Mouse (Mus musculus) limb, embryonic 15.5 days (tissue): ENCODE measurements at regions not wholly inside any gene's neighbourhood (a gene's known extent, or its start where the extent isn't known, plus 50 kb on each side); places are given as distances from the start of the nearest gene placed in this dataset.

Source experiments
- ATAC-seq: fragments of 200-750 bp; cut with Nextera tagmentation; 2 replicates; pipeline ENCODE4 v1.8.0; 2017; ENCODE audit warnings: low read depth, moderate TSS enrichment; ENCODE audit not compliant: insufficient number of reproducible peaks, low FRiP score, low TSS enrichment
- H3K27ac ChIP-seq: fragments of 300-500 bp; sonication (generic); 2 replicates; pipeline ENCODE4 v1.5.1; 2015; ENCODE audit warnings: moderate library complexity, mild to moderate bottlenecking, inconsistent platforms
- H3K27me3 ChIP-seq: fragments of 300-500 bp; sonication (generic); 2 replicates; pipeline ENCODE4 v1.6.1; 2015; ENCODE audit warnings: inconsistent platforms
- H3K36me3 ChIP-seq: fragments of 300-500 bp; sonication (generic); 2 replicates; pipeline ENCODE4 v1.6.1; 2015; ENCODE audit warnings: inconsistent platforms
- H3K4me1 ChIP-seq: fragments of 300-500 bp; sonication (generic); 2 replicates; pipeline ENCODE4 v1.6.1; 2015; ENCODE audit warnings: inconsistent platforms
- H3K4me2 ChIP-seq: fragments of 300-500 bp; sonication (generic); 2 replicates; pipeline ENCODE4 v1.6.1; 2015; ENCODE audit warnings: mild to moderate bottlenecking, inconsistent platforms
- H3K4me3 ChIP-seq: fragments of 300-500 bp; sonication (generic); 2 replicates; pipeline ENCODE4 v1.5.1; 2015; ENCODE audit warnings: mild to moderate bottlenecking, inconsistent platforms
- H3K9ac ChIP-seq: fragments of 300-500 bp; sonication (generic); 2 replicates; pipeline ENCODE4 v1.6.1; 2015; ENCODE audit warnings: inconsistent platforms
- H3K9me3 ChIP-seq: fragments of 300-500 bp; sonication (generic); 2 replicates; pipeline ENCODE4 v1.6.1; 2016; ENCODE audit warnings: inconsistent platforms
- WGBS: fragments of 180-500 bp; shearing (Covaris S2); methylation state at CpG from one replicate; pipeline ENCODE4 v1.1.7; 2015; 5-methylcytosine and 5-hydroxymethylcytosine counted together

- Histone ChIP-seq H3K36me3 (no peaks in the 10 kb centered on the region), H3K4me1 (no peaks in the 10 kb centered on the region), H3K27ac (no peak overlapping the region), H3K9ac (no peak overlapping the region), H3K4me3 (no peak overlapping the region), H3K4me2 (no peak overlapping the region), H3K9me3 (no peaks in the 10 kb centered on the region), H3K27me3 (no peaks in the 10 kb centered on the region)
- WGBS = 73% methylated on average over 4 of the region's 4 CpGs
- no peak for ATAC-seq
Observed at GRCm38 (mm10) chr2:17840941-17841498, 109.8 kb upstream of the Nebl start.

DNA sequence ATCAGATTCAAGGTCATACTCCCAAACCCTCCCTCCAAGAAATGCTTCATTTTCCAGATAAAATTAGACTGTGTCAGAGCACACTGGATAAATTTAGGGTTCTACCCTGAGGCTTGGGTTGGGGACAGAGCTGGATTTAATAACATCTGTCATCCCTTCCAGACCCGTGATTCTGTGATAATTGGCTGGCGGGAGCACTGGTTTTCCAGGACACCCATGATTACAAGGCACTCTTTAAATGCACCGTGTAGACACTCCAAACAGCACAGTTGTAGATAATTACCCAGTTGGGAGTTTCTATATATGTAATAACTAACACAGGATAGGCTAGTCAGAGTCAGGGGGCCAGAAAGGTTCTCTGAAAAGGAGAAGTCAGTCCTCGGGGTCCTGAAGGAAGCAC is 108.4 kb upstream of the Nebl start:
- WGBS = 45% methylated on average over 4 of the region's 4 CpGs
- Histone ChIP-seq H3K9ac (no peak overlapping the region), H3K4me1 (no peaks in the 10 kb centered on the region), H3K4me2 (no peak overlapping the region), H3K9me3 (no peaks in the 10 kb centered on the region), H3K27me3 (no peaks in the 10 kb centered on the region), H3K36me3 (no peaks in the 10 kb centered on the region), H3K4me3 (no peak overlapping the region), H3K27ac (no peak overlapping the region)
- no peak for ATAC-seq

- Histone ChIP-seq H3K27ac (no peak overlapping the region), H3K4me1 (no peaks in the 10 kb centered on the region), H3K36me3 (no peaks in the 10 kb centered on the region), H3K9me3 (no peaks in the 10 kb centered on the region), H3K4me2 (no peak overlapping the region), H3K9ac (no peak overlapping the region), H3K27me3 (no peaks in the 10 kb centered on the region), H3K4me3 (no peak overlapping the region)
- ATAC-seq = no peak
- 89% methylated on average over 20 of the region's 20 CpGs for WGBS
Observed at GRCm38 (mm10) chr2:17838859-17839581, 107.8 kb upstream of the Nebl start.

- H3K27me3 ChIP-seq = no peaks in the 10 kb centered on the region
- ATAC-seq = no peak
- H3K9ac ChIP-seq = no peak overlapping the region
- WGBS = 81% methylated on average over 7 of the region's 7 CpGs
- H3K27ac ChIP-seq = no peak overlapping the region
- H3K9me3 ChIP-seq = no peaks in the 10 kb centered on the region
- no peaks in the 10 kb centered on the region for H3K4me1 ChIP-seq
- no peaks in the 10 kb centered on the region for H3K36me3 ChIP-seq
- no peak overlapping the region for H3K4me3 ChIP-seq
- no peak overlapping the region for H3K4me2 ChIP-seq
Observed at GRCm38 (mm10) chr2:17838381-17838680, 107.1 kb upstream of the Nebl start.

- H3K9me3 ChIP-seq = no peaks in the 10 kb centered on the region
- no peaks in the 10 kb centered on the region for H3K4me1 ChIP-seq
- H3K36me3 ChIP-seq = no peaks in the 10 kb centered on the region
- no peak overlapping the region for H3K4me2 ChIP-seq
- no peaks in the 10 kb centered on the region for H3K27me3 ChIP-seq
- ATAC-seq = no peak
- no peak overlapping the region for H3K9ac ChIP-seq
- WGBS = 61% methylated on average over 14 of the region's 14 CpGs
- no peak overlapping the region for H3K27ac ChIP-seq
- no peak overlapping the region for H3K4me3 ChIP-seq
Observed at GRCm38 (mm10) chr2:17837541-17838380, 106.5 kb upstream of the Nebl start.

- Histone ChIP-seq H3K27ac (no peak overlapping the region), H3K36me3 (no peaks in the 10 kb centered on the region), H3K9me3 (no peaks in the 10 kb centered on the region), H3K4me3 (no peak overlapping the region), H3K4me2 (no peak overlapping the region), H3K9ac (no peak overlapping the region), H3K27me3 (no peaks in the 10 kb centered on the region), H3K4me1 (no peaks in the 10 kb centered on the region)
- WGBS = 77% methylated on average over 3 of the region's 3 CpGs
- no peak for ATAC-seq
Observed at GRCm38 (mm10) chr2:17832726-17833125, 101.5 kb upstream of the Nebl start.

DNA sequence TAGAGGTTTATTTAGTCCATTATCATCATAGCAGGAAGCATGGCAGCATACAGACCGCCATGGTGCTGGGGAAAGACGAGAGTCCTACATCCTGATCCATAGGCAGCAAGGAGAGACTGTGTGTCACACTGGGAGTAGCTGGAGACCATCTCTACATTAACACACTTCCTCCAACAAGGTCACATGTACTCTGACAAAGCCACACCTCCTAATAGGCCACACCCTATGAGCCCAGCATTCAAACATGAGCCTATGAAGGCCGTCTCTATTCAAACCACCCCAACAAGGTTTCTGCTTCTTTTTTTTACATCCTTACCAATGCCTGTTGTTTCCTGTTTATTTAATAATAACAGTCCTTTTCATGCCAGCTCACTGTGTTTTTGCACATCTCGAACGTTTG is 99.0 kb upstream of the Nebl start:
- Histone ChIP-seq H3K4me1 (no peaks in the 10 kb centered on the region), H3K27ac (no peak overlapping the region), H3K27me3 (no peaks in the 10 kb centered on the region), H3K36me3 (no peaks in the 10 kb centered on the region), H3K4me3 (no peak overlapping the region), H3K9ac (no peak overlapping the region), H3K4me2 (no peak overlapping the region), H3K9me3 (no peaks in the 10 kb centered on the region)
- WGBS = 82% methylated on average over 5 of the region's 5 CpGs
- ATAC-seq = no peak

GRCm38 (mm10) chr2:17825271-17825670 is 94.0 kb upstream of the Nebl start:
- Histone ChIP-seq H3K4me3 (no peak overlapping the region), H3K36me3 (no peaks in the 10 kb centered on the region), H3K27ac (no peak overlapping the region), H3K9ac (no peak overlapping the region), H3K9me3 (no peaks in the 10 kb centered on the region), H3K4me1 (no peaks in the 10 kb centered on the region), H3K27me3 (no peaks in the 10 kb centered on the region), H3K4me2 (no peak overlapping the region)
- ATAC-seq = no peak
- WGBS = 76% methylated on average over 2 of the region's 2 CpGs

- no peaks in the 10 kb centered on the region for H3K4me1 ChIP-seq
- ATAC-seq = no peak
- no peaks in the 10 kb centered on the region for H3K36me3 ChIP-seq
- no peak overlapping the region for H3K4me3 ChIP-seq
- H3K27me3 ChIP-seq = no peaks in the 10 kb centered on the region
- no peaks in the 10 kb centered on the region for H3K9me3 ChIP-seq
- 89% methylated on average over 5 of the region's 5 CpGs for WGBS
- no peak overlapping the region for H3K4me2 ChIP-seq
- H3K9ac ChIP-seq = no peak overlapping the region
- H3K27ac ChIP-seq = no peak overlapping the region
Observed at GRCm38 (mm10) chr2:17824176-17824575, 92.9 kb upstream of the Nebl start.

GRCm38 (mm10) chr2:17822621-17823006 is 91.3 kb upstream of the Nebl start:
- H3K27me3 ChIP-seq = no peaks in the 10 kb centered on the region
- H3K9me3 ChIP-seq = no peaks in the 10 kb centered on the region
- H3K36me3 ChIP-seq = no peaks in the 10 kb centered on the region
- H3K4me1 ChIP-seq = no peaks in the 10 kb centered on the region
- H3K9ac ChIP-seq = no peak overlapping the region
- H3K4me3 ChIP-seq = no peak overlapping the region
- H3K4me2 ChIP-seq = no peak overlapping the region
- ATAC-seq = no peak
- H3K27ac ChIP-seq = no peak overlapping the region
- WGBS = 85% methylated on average over 4 of the region's 4 CpGs

- no peak overlapping the region for H3K4me3 ChIP-seq
- no peaks in the 10 kb centered on the region for H3K27me3 ChIP-seq
- H3K9ac ChIP-seq = no peak overlapping the region
- H3K9me3 ChIP-seq = no peaks in the 10 kb centered on the region
- H3K36me3 ChIP-seq = no peaks in the 10 kb centered on the region
- ATAC-seq = no peak
- no peak overlapping the region for H3K27ac ChIP-seq
- H3K4me2 ChIP-seq = no peak overlapping the region
- H3K4me1 ChIP-seq = no peaks in the 10 kb centered on the region
- WGBS = 82% methylated on average over 13 of the region's 13 CpGs
Observed at GRCm38 (mm10) chr2:17821878-17822620, 90.8 kb upstream of the Nebl start.
